Mouse (Mus musculus) thymus, postnatal 14 days (tissue): ENCODE measurements around the gene Dlg2.

Experiments used
- DNase-seq: peaks from one replicate; pipeline ENCODE4 v3.0.0; 2021

Dlg2 gene

GRCm38 (mm10) chr7:90540811-90541323 is 64.4 kb downstream of the Dlg2 start:
- no peak for DNase-seq

GRCm38 (mm10) chr7:90553399-90553798 is 76.9 kb downstream of the Dlg2 start:
- DNase-seq, result no peak

GRCm38 (mm10) chr7:90554421-90554820 is 77.9 kb downstream of the Dlg2 start:
- DNase-seq, result no peak

- no peak for DNase-seq
Measured at GRCm38 (mm10) chr7:90569130-90569529, 92.7 kb downstream of the Dlg2 start.

GRCm38 (mm10) chr7:90587795-90588194 is 111.3 kb downstream of the Dlg2 start:
- no peak for DNase-seq

GRCm38 (mm10) chr7:90588318-90588717 is 111.8 kb downstream of the Dlg2 start:
- DNase-seq, result no peak

- DNase-seq, result no peak
Measured at GRCm38 (mm10) chr7:90609764-90610163, 133.3 kb downstream of the Dlg2 start.

- no peak for DNase-seq
Measured at GRCm38 (mm10) chr7:90630546-90630945, 154.1 kb downstream of the Dlg2 start.

- no peak for DNase-seq
Measured at GRCm38 (mm10) chr7:90649512-90649911, 173.0 kb downstream of the Dlg2 start.

- DNase-seq, result no peak
Measured at GRCm38 (mm10) chr7:90651128-90651527, 174.7 kb downstream of the Dlg2 start.

GRCm38 (mm10) chr7:90651611-90652010 is 175.1 kb downstream of the Dlg2 start:
- DNase-seq, result no peak

GRCm38 (mm10) chr7:90658593-90658992 is 182.1 kb downstream of the Dlg2 start:
- DNase-seq, result no peak

- no peak for DNase-seq
Measured at GRCm38 (mm10) chr7:90694050-90694449, 217.6 kb downstream of the Dlg2 start.

- no peak for DNase-seq
Measured at GRCm38 (mm10) chr7:90696181-90696950, 219.9 kb downstream of the Dlg2 start.

GRCm38 (mm10) chr7:90703163-90703852 is 226.8 kb downstream of the Dlg2 start:
- DNase-seq, result no peak

- no peak for DNase-seq
Measured at GRCm38 (mm10) chr7:90703951-90704350, 227.5 kb downstream of the Dlg2 start.

GRCm38 (mm10) chr7:90734086-90734485 is 257.6 kb downstream of the Dlg2 start:
- no peak for DNase-seq

- no peak for DNase-seq
Measured at GRCm38 (mm10) chr7:90736369-90736768, 259.9 kb downstream of the Dlg2 start.

GRCm38 (mm10) chr7:90748636-90749035 is 272.2 kb downstream of the Dlg2 start:
- DNase-seq, result no peak

- no peak for DNase-seq
Measured at GRCm38 (mm10) chr7:90787945-90788344, 311.5 kb downstream of the Dlg2 start.

- DNase-seq, result no peak
Measured at GRCm38 (mm10) chr7:90791522-90791921, 315.1 kb downstream of the Dlg2 start.

GRCm38 (mm10) chr7:90825640-90826039 is 349.2 kb downstream of the Dlg2 start:
- DNase-seq, result no peak

- DNase-seq, result no peak
Measured at GRCm38 (mm10) chr7:90841276-90841675, 364.8 kb downstream of the Dlg2 start.
